Mouse (Mus musculus) cortical plate, adult 2 months (tissue): Measurements from ENCODE around the gene Pard3b.

Experiments
- CTCF ChIP-seq: fragments of 200-500 bp; IDR thresholded peaks from 2 replicates; pipeline ENCODE4 v1.5.1; 2011; ENCODE audit warnings: mild to moderate bottlenecking, control low read depth, low read length; ENCODE audit not compliant: insufficient read depth; ENCODE audit errors: extremely low read depth
- POLR2A ChIP-seq: fragments of 200-500 bp; IDR thresholded peaks from 2 replicates; pipeline ENCODE4 v1.6.1; 2011; ENCODE audit warnings: mild to moderate bottlenecking, low read length, control low read depth; ENCODE audit not compliant: insufficient read depth; ENCODE audit errors: extremely low read depth

DNA sequence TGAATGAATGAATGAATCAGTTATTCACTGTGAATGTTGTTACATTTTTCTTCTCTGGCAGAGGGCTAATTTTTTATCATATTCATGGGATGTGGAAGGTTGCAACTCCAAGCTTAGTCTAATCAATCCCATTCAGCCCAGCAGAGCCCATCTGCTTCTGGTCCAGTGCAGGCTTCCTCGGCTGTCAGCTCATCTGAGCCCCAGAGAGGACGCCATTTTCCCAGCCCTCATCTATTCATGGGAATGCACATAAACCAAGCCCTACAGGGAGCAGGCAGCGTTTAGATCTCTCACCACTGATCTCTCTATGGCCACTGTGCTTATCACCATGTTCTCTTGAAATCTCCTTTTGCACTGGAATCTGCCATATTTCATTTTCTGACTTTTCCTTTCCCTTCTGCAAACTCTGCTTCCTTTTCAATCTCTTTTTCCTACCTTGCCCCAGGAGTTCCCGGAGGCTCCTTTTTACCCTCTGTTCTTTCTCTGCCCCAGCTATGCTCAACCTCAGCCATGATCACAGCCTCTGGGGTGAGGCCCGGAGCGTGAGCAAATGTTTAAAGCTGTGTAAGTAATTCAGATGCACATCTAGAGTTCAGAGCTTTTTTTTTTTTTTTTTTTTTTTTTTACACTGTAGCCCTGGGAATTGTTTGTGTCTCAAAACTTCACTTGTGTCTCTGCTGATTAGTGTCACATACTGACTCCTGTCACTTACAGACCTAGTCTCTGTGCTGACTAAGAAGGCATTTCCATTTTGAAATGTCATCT lies 241.3 kb downstream of the Pard3b start:
- TF ChIP-seq CTCF: no peak
- no peak for TF ChIP-seq POLR2A
